Mouse (Mus musculus) erythroblast, embryonic 14.5 days (primary cell): Measurements from ENCODE around the gene Gli2.

Experiments
- GATA1 ChIP-seq: IDR thresholded peaks from 2 replicates; pipeline ENCODE4 v1.6.1; 2012; ENCODE audit warnings: low read length, inconsistent platforms, mixed read lengths
- TAL1 ChIP-seq: IDR thresholded peaks from 3 replicates; pipeline ENCODE4 v1.6.1; 2012; ENCODE audit warnings: low read length, inconsistent platforms, mixed read lengths

DNA sequence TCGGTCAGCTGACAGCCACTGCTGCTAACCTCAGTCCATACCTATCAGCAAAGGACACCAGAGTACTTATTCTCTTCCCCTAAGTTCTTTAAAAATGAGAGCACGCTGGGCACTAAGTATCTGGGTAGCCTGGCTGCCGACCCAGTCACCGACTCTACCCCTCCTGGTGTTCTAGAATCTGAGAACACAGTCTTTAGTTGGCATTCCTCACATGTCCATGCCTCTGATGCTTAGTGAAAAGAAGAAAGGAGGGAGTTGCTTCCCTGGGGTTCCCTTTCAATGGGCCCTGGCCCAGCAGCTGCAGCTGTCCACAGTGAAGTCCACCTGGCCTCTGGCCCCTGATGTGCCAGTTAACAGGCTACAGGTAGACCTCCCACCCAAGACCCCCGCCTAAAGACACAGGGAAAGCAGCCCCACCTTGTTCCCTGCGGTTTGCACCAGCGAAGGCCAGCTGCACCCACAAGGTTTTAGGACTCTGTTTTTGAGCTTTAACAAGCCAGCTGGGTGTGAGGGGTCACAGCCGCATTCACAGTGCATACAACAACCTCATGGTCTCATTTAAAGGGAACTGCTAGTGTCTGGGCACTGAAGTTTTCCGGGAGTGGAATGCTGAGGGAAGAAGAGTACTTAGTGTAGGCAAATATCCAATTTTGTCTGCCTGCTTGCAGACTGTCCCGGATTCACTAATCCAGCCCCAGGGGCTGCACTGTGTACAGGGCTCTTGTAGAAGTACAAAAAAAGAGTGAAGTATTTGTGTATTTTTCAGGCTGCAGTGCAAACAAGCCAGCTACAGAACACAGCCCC, 3.4 kb downstream of the Gli2 start:
- no peak for TF ChIP-seq TAL1
- TF ChIP-seq GATA1: no peak
